Mouse (Mus musculus): ENCODE measurements around the gene Nckipsd. TPM values are rescaled to one million over a fixed set of nuclear protein-coding genes. Genes with fewer than 3 reads are reported as not detected.

Gene Nckipsd
- total RNA-seq, 2 experiments from 2014 or later = 6.9 to 9.5 TPM

GRCm38 (mm10) chr9:108799564-108799963, 8.6 kb upstream of the Nckipsd start:
- no peak for DNase-seq

DNA sequence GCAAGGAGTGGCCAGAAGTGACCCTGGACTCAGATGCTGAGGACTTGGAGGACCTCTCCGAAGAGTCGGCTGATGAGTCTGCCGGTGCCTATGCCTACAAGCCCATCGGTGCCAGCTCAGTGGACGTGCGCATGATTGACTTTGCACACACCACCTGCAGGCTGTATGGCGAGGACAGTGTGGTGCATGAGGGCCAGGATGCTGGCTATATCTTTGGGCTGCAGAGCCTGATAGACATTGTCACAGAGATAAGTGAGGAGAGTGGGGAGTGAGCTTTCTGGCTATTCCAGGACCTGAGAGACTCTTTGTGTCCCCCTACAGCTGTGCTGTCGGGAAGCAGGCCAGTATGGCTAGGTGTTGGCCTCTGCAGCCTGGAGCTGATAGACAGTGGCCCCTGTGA, 2.4 kb upstream of the Nckipsd start:
- DNase-seq = no peak

GRCm38 (mm10) chr9:108806379-108806778, 1.8 kb upstream of the Nckipsd start:
- no peak for DNase-seq

GRCm38 (mm10) chr9:108806831-108807230, 1.3 kb upstream of the Nckipsd start:
- DNase-seq = no peak

- no peak for DNase-seq
Observed at GRCm38 (mm10) chr9:108807674-108808073, 494 bp upstream of the Nckipsd start.

- DNase-seq = no peak
Observed at GRCm38 (mm10) chr9:108809188-108809587, 1.0 kb downstream of the Nckipsd start.

DNA sequence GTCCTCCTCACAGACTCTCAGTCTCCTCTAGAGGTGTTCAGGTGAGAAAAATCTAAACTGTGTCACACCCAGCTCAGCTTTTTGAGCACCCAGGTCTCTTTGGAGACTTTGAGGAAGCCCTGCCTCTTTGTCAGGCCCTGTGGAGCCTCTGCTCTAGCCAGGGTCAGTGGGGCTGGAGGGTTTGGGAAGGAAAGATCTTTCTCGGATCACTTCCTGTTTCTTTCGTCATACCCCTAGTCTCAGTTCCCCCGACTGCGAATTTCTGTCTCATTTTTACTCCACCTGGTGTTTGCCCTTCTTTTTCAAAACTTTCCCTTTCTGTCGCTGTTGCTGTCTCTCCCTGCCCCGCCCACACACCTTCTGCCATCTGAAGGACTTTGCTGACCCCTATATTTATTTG, 1.6 kb downstream of the Nckipsd start:
- DNase-seq = no peak

GRCm38 (mm10) chr9:108810516-108810915, 2.3 kb downstream of the Nckipsd start:
- DNase-seq = no peak

- DNase-seq = no peak
Observed at GRCm38 (mm10) chr9:108815557-108815956, 7.4 kb downstream of the Nckipsd start.

DNA sequence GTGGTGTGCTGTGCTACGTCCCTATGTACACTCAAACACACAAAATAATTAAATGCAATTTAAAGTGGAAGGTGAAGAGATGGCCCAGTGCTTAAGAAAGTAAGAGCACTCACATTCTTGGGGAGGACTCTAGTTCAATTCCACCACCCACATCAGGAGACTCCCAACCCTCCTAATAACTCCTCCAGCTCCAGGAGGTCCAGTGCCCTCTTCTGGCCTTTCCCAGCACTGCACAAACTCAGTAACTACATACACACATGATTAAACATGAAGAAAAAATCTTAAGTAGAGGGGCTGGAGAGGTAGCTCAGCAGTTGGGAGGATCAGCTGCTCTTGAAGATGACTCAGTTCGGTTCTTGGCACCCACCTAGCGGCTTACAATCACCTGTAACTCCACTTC, 11.3 kb downstream of the Nckipsd start:
- peak; percentile 79 for DNase-seq

- DNase-seq = no peak
Observed at GRCm38 (mm10) chr9:108820077-108820476, 11.9 kb downstream of the Nckipsd start.

DNA sequence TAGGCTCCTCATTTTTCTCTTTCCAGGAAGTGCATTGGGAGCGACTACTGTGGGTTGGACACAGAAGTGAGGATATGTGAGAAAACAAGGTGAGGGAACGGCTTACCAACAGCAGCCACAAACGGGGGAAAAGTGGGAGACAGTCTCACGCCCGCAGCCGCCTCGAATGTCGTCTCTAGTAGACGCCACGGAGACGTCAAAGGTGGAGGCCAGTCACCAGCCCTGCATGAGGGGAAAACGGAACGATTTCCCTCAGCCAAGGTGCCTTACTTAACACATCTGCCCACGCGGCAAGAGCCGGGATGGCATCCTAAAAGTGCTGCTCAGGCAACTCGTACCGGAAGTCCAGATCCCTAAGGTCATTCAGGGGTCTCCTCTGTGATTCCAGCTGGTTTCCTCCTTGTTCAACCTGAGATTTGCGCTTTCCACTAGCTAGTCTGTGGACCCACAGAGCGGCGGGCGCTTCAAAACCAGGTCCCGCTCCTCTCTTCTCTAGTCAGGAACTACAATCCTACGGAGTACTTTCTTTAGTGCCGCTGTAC, 16.0 kb downstream of the Nckipsd start:
- no peak for DNase-seq

DNA sequence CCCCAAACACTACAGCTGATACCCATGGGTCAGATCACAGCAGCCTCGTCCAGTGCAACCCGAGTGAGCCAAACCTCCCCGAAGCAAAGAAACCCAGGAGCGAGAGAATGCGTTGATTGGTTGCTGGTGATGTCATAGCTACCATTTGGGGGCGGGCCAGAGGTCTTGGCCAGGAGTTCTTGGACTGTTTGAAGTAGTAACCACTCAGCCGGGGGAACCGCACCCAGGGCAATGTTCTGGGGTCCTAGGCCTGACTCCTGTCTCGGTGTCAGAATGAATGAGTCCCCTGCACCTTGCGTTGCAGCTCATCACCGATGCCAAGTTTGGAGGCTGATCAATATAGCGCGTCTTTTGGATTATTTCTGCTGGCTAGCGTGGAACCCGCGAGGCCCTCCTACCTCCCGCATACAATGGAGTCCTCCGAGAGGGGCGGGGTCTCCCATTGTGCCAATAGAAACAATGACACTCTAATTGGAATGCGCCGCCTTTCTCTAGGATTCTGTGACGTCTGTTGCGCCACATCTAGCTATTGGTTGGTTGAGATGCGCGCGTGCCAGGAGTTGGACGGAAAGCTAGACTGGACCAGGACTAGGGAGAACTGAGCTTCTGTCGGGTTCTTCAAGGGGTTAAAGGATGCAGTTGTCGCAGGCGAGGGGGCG, 16.7 kb downstream of the Nckipsd start:
- DNase-seq = no peak

DNA sequence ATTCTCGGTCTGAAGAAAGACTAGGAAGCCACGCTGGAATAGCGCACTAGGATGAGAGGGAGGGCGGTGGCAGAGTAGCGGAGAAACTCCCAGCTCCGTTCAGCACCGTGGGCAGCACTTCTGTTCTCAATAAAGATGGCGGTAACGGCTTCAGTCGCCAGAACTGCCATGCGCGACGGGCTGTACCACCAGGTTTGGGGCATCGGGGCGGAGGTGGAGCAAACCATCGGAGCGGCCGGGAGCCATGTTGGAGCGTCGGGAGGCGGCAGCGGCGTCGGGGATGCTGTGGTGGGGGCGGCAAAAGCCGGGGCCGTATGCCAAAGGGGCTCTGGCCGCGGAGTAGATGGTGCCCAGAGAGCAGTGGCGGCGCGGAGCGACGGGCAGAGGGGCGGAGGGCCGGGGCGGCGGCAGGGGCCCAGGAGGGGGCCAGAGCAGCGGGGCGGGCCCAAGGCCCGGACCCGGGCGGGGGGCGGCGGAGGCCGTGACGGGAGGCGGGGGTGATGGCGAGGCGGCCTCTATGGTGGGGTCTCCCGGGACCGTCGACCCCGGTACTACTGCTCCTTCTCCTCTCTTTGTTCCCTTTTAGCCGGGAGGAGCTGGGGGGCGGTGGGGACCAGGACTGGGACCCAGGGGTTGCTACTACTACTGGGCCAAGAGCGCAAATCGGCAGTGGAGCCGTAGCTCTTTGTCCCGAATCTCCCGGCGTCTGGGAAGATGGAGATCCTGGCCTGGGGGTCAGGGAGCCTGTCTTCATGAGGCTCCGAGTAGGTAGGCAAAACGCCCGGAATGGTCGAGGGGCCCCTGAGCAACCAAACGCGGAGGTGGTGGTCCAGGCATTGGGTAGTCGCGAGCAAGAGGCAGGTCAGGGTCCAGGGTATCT, 17.9 kb downstream of the Nckipsd start, which contains the start of gene Celsr3:
TSS of gene Celsr3 (plus strand) at position 501 of the 880 bp plus-strand sequence.
- peak; percentile 87 for DNase-seq

GRCm38 (mm10) chr9:108826700-108827340, 18.7 kb downstream of the Nckipsd start:
- DNase-seq = peak; percentile 88

GRCm38 (mm10) chr9:108827454-108827853, 19.3 kb downstream of the Nckipsd start:
- no peak for DNase-seq

GRCm38 (mm10) chr9:108827906-108828305, 19.7 kb downstream of the Nckipsd start:
- DNase-seq = no peak

DNA sequence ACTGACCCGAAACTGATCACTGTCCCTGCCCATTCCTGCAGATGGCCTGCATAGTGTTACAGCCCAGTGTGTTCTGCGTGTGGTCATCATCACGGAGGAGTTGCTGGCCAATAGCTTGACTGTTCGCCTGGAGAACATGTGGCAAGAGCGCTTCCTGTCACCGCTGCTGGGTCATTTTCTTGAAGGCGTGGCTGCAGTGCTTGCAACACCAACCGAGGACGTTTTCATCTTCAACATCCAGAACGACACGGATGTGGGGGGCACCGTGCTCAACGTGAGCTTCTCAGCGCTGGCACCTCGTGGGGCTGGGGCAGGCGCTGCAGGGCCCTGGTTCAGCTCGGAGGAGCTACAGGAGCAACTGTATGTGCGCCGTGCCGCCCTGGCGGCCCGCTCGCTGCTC, 23.5 kb downstream of the Nckipsd start:
- no peak for DNase-seq

DNA sequence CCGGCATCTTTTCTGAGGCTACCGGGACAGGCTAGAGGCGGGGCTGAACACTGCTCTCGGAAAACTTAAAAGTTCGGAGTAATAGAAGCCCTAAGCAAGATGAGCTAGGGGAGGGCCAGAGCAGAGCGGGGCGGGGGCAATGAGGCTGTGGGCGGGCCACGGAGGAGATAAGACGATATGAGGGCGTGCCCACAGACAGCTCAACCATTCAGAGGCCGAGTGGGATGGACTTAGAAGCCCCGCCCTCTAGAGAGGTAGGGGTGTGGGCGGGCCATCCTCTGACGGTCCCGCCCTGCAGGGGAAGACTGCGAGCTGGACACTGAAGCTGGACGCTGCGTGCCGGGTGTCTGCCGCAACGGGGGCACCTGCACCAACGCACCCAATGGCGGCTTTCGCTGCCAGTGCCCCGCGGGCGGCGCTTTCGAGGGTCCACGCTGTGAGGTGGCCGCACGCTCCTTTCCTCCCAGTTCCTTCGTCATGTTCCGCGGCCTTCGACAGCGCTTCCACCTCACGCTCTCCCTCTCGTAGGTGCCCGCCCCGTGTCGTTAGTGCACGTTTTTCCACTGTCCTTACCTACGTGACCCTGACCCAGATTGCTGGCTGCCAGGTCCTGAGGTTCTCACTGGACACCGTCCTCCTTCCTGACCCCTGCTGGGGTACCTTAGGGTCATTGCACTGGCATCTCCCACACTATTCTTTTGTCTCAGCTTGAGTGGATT, 24.4 kb downstream of the Nckipsd start:
- peak; percentile 94 for DNase-seq

DNA sequence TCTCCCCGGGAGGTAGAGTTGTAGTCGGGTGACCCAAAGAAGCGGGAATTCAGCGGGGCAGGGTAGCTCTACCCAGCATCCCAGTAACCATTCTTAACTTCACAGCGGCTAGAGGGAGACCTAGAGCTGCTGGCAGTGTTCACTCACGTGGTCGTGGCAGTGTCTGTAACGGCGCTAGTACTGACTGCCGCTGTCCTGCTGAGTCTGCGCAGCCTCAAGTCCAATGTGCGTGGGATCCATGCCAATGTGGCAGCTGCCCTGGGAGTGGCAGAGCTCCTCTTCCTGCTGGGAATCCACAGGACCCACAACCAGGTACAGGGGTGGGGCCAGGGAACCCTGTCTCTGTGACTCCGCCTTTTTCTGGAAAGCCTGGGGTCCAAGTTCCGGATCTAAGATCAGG, 34.8 kb downstream of the Nckipsd start:
- peak; percentile 70 for DNase-seq

DNA sequence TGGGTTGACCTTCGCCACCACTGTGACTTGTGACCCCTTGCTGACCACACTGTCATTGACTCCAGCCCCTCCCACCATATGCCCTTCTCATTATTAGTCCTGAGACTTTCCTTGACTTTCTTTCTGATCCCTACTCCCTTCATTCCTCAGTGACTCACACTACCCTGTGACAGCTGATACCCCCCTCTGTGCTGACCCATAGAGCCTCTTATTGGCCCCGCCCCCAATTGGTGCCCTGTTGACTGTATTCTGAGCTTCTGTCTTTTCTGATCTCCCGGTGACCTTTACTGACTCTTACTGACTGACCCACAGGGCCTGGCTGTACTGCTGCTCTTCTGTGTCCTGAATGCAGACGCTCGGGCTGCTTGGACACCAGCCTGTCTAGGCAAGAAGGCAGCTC, 37.2 kb downstream of the Nckipsd start:
- no peak for DNase-seq

GRCm38 (mm10) chr9:108847374-108847773, 39.2 kb downstream of the Nckipsd start:
- DNase-seq = peak; percentile 69

All from adrenal gland, postnatal 10 days (tissue).